Mouse (Mus musculus) adipocyte (in vitro differentiated cells): ENCODE results near the gene Rp9.
"Not testable (repeated sequence)": the region's sequence is repeated elsewhere in the genome, so short reads cannot be mapped to it uniquely, and the experiment has no call there.

Experiments used
- DNase-seq: peaks from one replicate; pipeline ENCODE4 v3.0.0-alpha.2; 2016; ENCODE audit warnings: low spot score

Gene Rp9

GRCm38 (mm10) chr9:22419877-22420276 lies 49.7 kb downstream of the Rp9 start:
- DNase-seq = no peak

- DNase-seq = no peak
Observed at GRCm38 (mm10) chr9:22417547-22417946, 52.0 kb downstream of the Rp9 start.

GRCm38 (mm10) chr9:22416187-22416586 lies 53.4 kb downstream of the Rp9 start:
- no peak for DNase-seq

GRCm38 (mm10) chr9:22411002-22411857 lies 58.3 kb downstream of the Rp9 start, which contains the start of gene 9530077C05Rik:
Gene 9530077C05Rik (plus strand): TSS chr9:22411513.
- DNase-seq = peak; percentile 90

- no peak for DNase-seq
Observed at GRCm38 (mm10) chr9:22409501-22409900, 60.0 kb downstream of the Rp9 start.

- peak; percentile 57 for DNase-seq
Observed at GRCm38 (mm10) chr9:22408344-22408743, 61.2 kb downstream of the Rp9 start.

GRCm38 (mm10) chr9:22407633-22408032 lies 61.9 kb downstream of the Rp9 start:
- DNase-seq = not testable (repeated sequence)

- peak; percentile 40 for DNase-seq
Observed at GRCm38 (mm10) chr9:22405414-22405813, 64.1 kb downstream of the Rp9 start.

GRCm38 (mm10) chr9:22403501-22403900 lies 66.0 kb downstream of the Rp9 start:
- not testable (repeated sequence) for DNase-seq

- DNase-seq = no peak
Observed at GRCm38 (mm10) chr9:22402976-22403375, 66.6 kb downstream of the Rp9 start.

- no peak for DNase-seq
Observed at GRCm38 (mm10) chr9:22402001-22402400, 67.5 kb downstream of the Rp9 start.

- DNase-seq = no peak
Observed at GRCm38 (mm10) chr9:22399021-22399420, 70.5 kb downstream of the Rp9 start.

GRCm38 (mm10) chr9:22394725-22395124 lies 74.8 kb downstream of the Rp9 start:
- no peak for DNase-seq

- peak; percentile 7 for DNase-seq
Observed at GRCm38 (mm10) chr9:22390390-22390789, 79.2 kb downstream of the Rp9 start.

- peak; percentile 55 for DNase-seq
Observed at GRCm38 (mm10) chr9:22389736-22390245, 79.8 kb downstream of the Rp9 start.

- DNase-seq = peak; percentile 91
Observed at GRCm38 (mm10) chr9:22389021-22389476, 80.5 kb downstream of the Rp9 start, which contains the start of gene Anln. Gene Anln (minus strand): TSS chr9:22389188.

- peak; percentile 30 for DNase-seq
Observed at GRCm38 (mm10) chr9:22388401-22388980, 81.1 kb downstream of the Rp9 start.

GRCm38 (mm10) chr9:22387901-22388300 lies 81.6 kb downstream of the Rp9 start:
- DNase-seq = peak; percentile 16

- peak; percentile 11 for DNase-seq
Observed at GRCm38 (mm10) chr9:22385890-22386289, 83.7 kb downstream of the Rp9 start.

- DNase-seq = no peak
Observed at GRCm38 (mm10) chr9:22376086-22376485, 93.5 kb downstream of the Rp9 start.

GRCm38 (mm10) chr9:22372760-22373159 lies 96.8 kb downstream of the Rp9 start:
- peak; percentile 24 for DNase-seq

- DNase-seq = peak; percentile 77
Observed at GRCm38 (mm10) chr9:22368030-22368429, 101.5 kb downstream of the Rp9 start.

- peak; percentile 58 for DNase-seq
Observed at GRCm38 (mm10) chr9:22366621-22367020, 102.9 kb downstream of the Rp9 start.
